Mouse (Mus musculus): Measurements from ENCODE around the gene Arhgap21. TPM values are rescaled to one million over a fixed set of nuclear protein-coding genes. Genes with fewer than 3 reads are reported as not detected.

The Arhgap21 gene
- polyA plus RNA-seq, 1 experiment: 33.4 TPM

GRCm38 (mm10) chr2:20909404-20909803 lies 59.3 kb downstream of the Arhgap21 start:
- DNase-seq: no peak
- Histone ChIP-seq H3K4me3 (replicated peaks; ENCODE audit: extremely low read depth, low read depth, low read length) (no peak overlapping the region), H3K4me1 (ENCODE audit: control insufficient read depth, insufficient read depth, low read length) (peaks cover 4% of the 10 kb centered on the region)
- TF ChIP-seq POLR2A (IDR thresholded peaks at IDR 0.05; ENCODE audit: borderline replicate concordance, extremely low read depth, low read depth, low read length) (no peak), CTCF (IDR thresholded peaks at IDR 0.05; ENCODE audit: insufficient read depth, low read length) (no peak)
- 46% methylated on average over 7 of the region's 7 CpGs for WGBS

GRCm38 (mm10) chr2:20907291-20907690 lies 61.4 kb downstream of the Arhgap21 start:
- H3K4me1 ChIP-seq (ENCODE audit: control insufficient read depth, insufficient read depth, low read length): peaks cover 4% of the 10 kb centered on the region
- no peak for DNase-seq
- TF ChIP-seq POLR2A (IDR thresholded peaks at IDR 0.05; ENCODE audit: borderline replicate concordance, extremely low read depth, low read depth, low read length): no peak
- TF ChIP-seq CTCF (IDR thresholded peaks at IDR 0.05; ENCODE audit: insufficient read depth, low read length): no peak
- 72% methylated on average over 3 of the region's 3 CpGs for WGBS
- H3K4me3 ChIP-seq (replicated peaks; ENCODE audit: extremely low read depth, low read depth, low read length): no peak overlapping the region

GRCm38 (mm10) chr2:20905411-20905810 lies 63.3 kb downstream of the Arhgap21 start:
- TF ChIP-seq POLR2A (IDR thresholded peaks at IDR 0.05; ENCODE audit: borderline replicate concordance, extremely low read depth, low read depth, low read length) (no peak), CTCF (IDR thresholded peaks at IDR 0.05; ENCODE audit: insufficient read depth, low read length) (no peak)
- H3K4me3 ChIP-seq (replicated peaks; ENCODE audit: extremely low read depth, low read depth, low read length): no peak overlapping the region
- 93% methylated on average over 8 of the region's 8 CpGs for WGBS
- DNase-seq: no peak
- peaks cover 4% of the 10 kb centered on the region for H3K4me1 ChIP-seq (ENCODE audit: control insufficient read depth, insufficient read depth, low read length)

- TF ChIP-seq POLR2A (IDR thresholded peaks at IDR 0.05; ENCODE audit: borderline replicate concordance, extremely low read depth, low read depth, low read length): no peak
- TF ChIP-seq CTCF (IDR thresholded peaks at IDR 0.05; ENCODE audit: insufficient read depth, low read length): no peak
- no peak overlapping the region for H3K4me3 ChIP-seq (replicated peaks; ENCODE audit: extremely low read depth, low read depth, low read length)
- no peak for DNase-seq
- 86% methylated on average over 11 of the region's 11 CpGs for WGBS
- H3K4me1 ChIP-seq (ENCODE audit: control insufficient read depth, insufficient read depth, low read length): peaks cover 5% of the 10 kb centered on the region
Observed at GRCm38 (mm10) chr2:20902981-20903645, 65.6 kb downstream of the Arhgap21 start.

- 78% methylated on average over 4 of the region's 4 CpGs for WGBS
- Histone ChIP-seq H3K4me1 (ENCODE audit: control insufficient read depth, insufficient read depth, low read length) (peaks cover 2% of the 10 kb centered on the region; the same call in 1 of the 2 replicates), H3K4me3 (replicated peaks; ENCODE audit: extremely low read depth, low read depth, low read length) (no peak overlapping the region)
- no peak for DNase-seq
- no peak for TF ChIP-seq POLR2A (IDR thresholded peaks at IDR 0.05; ENCODE audit: borderline replicate concordance, extremely low read depth, low read depth, low read length)
- TF ChIP-seq CTCF (IDR thresholded peaks at IDR 0.05; ENCODE audit: insufficient read depth, low read length): no peak
Observed at GRCm38 (mm10) chr2:20901916-20902315, 66.8 kb downstream of the Arhgap21 start.

- WGBS: 25% methylated on average over 9 of the region's 9 CpGs
- Histone ChIP-seq H3K4me3 (replicated peaks; ENCODE audit: extremely low read depth, low read depth, low read length) (no peak overlapping the region), H3K4me1 (ENCODE audit: control insufficient read depth, insufficient read depth, low read length) (peaks cover 2% of the 10 kb centered on the region; the same call in 1 of the 2 replicates)
- no peak for DNase-seq
- no peak for TF ChIP-seq POLR2A (IDR thresholded peaks at IDR 0.05; ENCODE audit: borderline replicate concordance, extremely low read depth, low read depth, low read length)
- no peak for TF ChIP-seq CTCF (IDR thresholded peaks at IDR 0.05; ENCODE audit: insufficient read depth, low read length)
Observed at GRCm38 (mm10) chr2:20899301-20899700, 69.4 kb downstream of the Arhgap21 start.

GRCm38 (mm10) chr2:20898684-20899083 lies 70.0 kb downstream of the Arhgap21 start:
- peak; percentile 55 for DNase-seq
- Histone ChIP-seq H3K4me3 (replicated peaks; ENCODE audit: extremely low read depth, low read depth, low read length) (no peak overlapping the region), H3K4me1 (ENCODE audit: control insufficient read depth, insufficient read depth, low read length) (peaks cover 2% of the 10 kb centered on the region; the same call in 1 of the 2 replicates)
- peak; percentile 90 for TF ChIP-seq CTCF (IDR thresholded peaks at IDR 0.05; ENCODE audit: insufficient read depth, low read length)
- TF ChIP-seq POLR2A (IDR thresholded peaks at IDR 0.05; ENCODE audit: borderline replicate concordance, extremely low read depth, low read depth, low read length): no peak
- 37% methylated on average over 6 of the region's 6 CpGs for WGBS

GRCm38 (mm10) chr2:20896446-20896845 lies 72.2 kb downstream of the Arhgap21 start:
- DNase-seq: no peak
- 70% methylated on average over 5 of the region's 5 CpGs for WGBS
- peaks cover 2% of the 10 kb centered on the region; the same call in 1 of the 2 replicates for H3K4me1 ChIP-seq (ENCODE audit: control insufficient read depth, insufficient read depth, low read length)
- no peak for TF ChIP-seq POLR2A (IDR thresholded peaks at IDR 0.05; ENCODE audit: borderline replicate concordance, extremely low read depth, low read depth, low read length)
- no peak for TF ChIP-seq CTCF (IDR thresholded peaks at IDR 0.05; ENCODE audit: insufficient read depth, low read length)
- no peak overlapping the region for H3K4me3 ChIP-seq (replicated peaks; ENCODE audit: extremely low read depth, low read depth, low read length)

GRCm38 (mm10) chr2:20894100-20894690 lies 74.5 kb downstream of the Arhgap21 start:
- no peak for DNase-seq
- 37% methylated on average over 5 of the region's 5 CpGs for WGBS
- peaks cover under 1% of the 10 kb centered on the region; the same call in 1 of the 2 replicates for H3K4me1 ChIP-seq (ENCODE audit: control insufficient read depth, insufficient read depth, low read length)
- H3K4me3 ChIP-seq (replicated peaks; ENCODE audit: extremely low read depth, low read depth, low read length): no peak overlapping the region
- no peak for TF ChIP-seq POLR2A (IDR thresholded peaks at IDR 0.05; ENCODE audit: borderline replicate concordance, extremely low read depth, low read depth, low read length)
- TF ChIP-seq CTCF (IDR thresholded peaks at IDR 0.05; ENCODE audit: insufficient read depth, low read length): peak; percentile 62

- Histone ChIP-seq H3K4me3 (replicated peaks; ENCODE audit: extremely low read depth, low read depth, low read length) (no peak overlapping the region), H3K4me1 (ENCODE audit: control insufficient read depth, insufficient read depth, low read length) (no peaks in the 10 kb centered on the region; the same call in 1 of the 2 replicates)
- 76% methylated on average over 3 of the region's 3 CpGs for WGBS
- DNase-seq: no peak
- TF ChIP-seq CTCF (IDR thresholded peaks at IDR 0.05; ENCODE audit: insufficient read depth, low read length): no peak
- TF ChIP-seq POLR2A (IDR thresholded peaks at IDR 0.05; ENCODE audit: borderline replicate concordance, extremely low read depth, low read depth, low read length): no peak
Observed at GRCm38 (mm10) chr2:20888751-20889150, 79.9 kb downstream of the Arhgap21 start.

Data from lung, adult 2 months (tissue).